Mouse (Mus musculus) gastrocnemius, postnatal 14 days (tissue): ENCODE results near the gene S100a3. TPM values are rescaled to one million over a fixed set of nuclear protein-coding genes. Genes with fewer than 3 reads are reported as not detected.

ENCODE experiments used
- DNase-seq: peaks from one replicate; pipeline ENCODE4 v3.0.0; 2021; ENCODE audit warnings: mixed read lengths
- intact Hi-C: fragments of 180-260 bp; cut with DNase I; formaldehyde crosslinking; loops from one replicate; pipeline ENCODE4 v1.15.1; 2025; ENCODE audit warnings: low total_unique reads
- total RNA-seq, 2 experiments: library from RNA; stranded (reverse); gene quantifications; 2 replicates each; pipeline ENCODE4 v1.2.3; 2021

S100a3 gene
- total RNA-seq, 2 experiments from 2014 or later, result 0.45 TPM; not detected in 1

GRCm38 (mm10) chr3:90598212-90598611 lies 37.8 kb downstream of the S100a3 start:
- no peak for DNase-seq
- intact Hi-C loops, result no loop called here

- intact Hi-C loops, result no loop called here
- no peak for DNase-seq
These were observed 39.0 kb downstream of the S100a3 start for GRCm38 (mm10) chr3:90599401-90599800.

- intact Hi-C loops, result no loop called here
- no peak for DNase-seq
These were observed 39.7 kb downstream of the S100a3 start for GRCm38 (mm10) chr3:90600036-90600435.

DNA sequence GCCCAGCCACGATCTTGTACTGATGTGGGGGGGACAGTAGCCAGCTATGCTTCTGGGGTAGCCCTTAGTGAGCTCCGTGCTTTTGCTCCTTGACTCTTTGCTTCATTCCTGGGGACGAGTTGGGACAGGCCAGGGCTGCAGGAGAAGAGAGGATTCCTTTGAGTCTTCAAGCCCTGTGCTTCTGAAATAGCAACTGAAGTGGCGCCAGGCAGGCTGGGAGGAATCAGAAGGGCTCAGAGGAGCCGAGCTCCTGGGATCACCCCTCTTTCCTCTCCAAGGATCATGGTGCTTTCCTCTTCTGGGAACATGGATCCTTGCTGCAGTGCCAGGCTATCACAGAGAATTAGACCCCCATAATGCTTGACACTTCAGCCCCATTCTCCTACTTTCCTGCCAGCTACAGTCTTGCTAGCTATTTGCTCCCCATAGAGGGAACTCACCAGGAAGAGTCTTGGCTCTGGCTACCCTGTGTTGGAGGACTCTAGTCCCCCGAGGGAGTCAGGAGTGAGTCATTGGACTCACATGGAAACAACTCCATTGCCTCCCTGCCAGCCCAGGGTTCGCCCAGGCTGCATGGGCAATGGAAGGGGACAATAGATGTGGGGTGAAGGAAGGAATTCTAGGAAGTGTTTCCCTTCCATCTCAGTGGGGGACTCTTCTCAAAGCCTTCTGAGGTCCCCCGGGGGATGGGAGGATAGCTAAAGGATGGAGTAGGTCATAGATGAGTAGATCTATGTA lies 40.2 kb downstream of the S100a3 start:
- DNase-seq, result peak; percentile 62
- intact Hi-C loops, result no loop called here

GRCm38 (mm10) chr3:90601486-90602110 lies 41.2 kb downstream of the S100a3 start, which contains the start of gene Gm42674:
Gene Gm42674 (plus strand): TSS chr3:90601904.
- DNase-seq, result no peak
- intact Hi-C loops, result no loop called here

DNA sequence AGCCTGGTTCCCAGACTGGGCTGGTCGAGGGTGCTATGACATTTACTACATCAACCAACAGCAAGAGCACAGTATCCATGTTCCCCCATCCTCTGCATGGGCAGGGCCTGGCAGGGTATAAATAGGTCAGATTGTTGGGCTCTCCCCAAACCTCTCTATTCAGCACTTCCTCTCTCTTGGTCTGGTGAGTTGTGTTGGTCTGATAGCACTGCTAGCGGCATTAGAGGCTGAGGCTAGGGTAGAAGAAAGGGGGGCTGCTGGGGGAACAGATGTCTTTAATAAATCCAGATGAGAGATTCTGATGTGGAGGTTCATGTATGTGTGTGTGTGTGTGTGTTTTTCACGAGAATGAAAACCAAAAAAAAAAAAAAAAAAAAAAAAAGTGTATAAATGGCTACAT lies 43.2 kb downstream of the S100a3 start, which contains the start of gene S100a4:
Gene S100a4, plus strand, starts transcription at position 149 of the 400 bp plus-strand sequence.
- no peak for DNase-seq
- intact Hi-C loops, result no loop called here

DNA sequence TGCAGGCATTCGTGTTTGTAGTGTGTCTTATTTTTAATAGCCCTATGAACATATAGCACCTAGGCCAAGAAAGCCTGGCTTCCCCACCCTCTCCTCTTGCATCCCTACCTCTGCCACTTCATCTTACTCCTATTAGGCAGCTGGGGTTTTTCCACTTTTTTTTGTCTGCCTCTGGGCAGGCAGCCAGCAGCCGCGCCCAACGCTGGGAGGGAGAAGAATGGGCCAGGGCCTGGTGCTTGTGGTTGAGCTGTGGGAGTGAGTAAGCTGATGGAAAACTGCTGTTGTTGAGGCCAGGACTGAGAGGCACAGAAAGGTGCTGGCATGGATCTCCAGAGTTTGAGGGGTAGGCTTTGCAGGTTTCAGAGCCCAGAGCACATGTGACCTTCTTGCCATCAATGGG lies 44.0 kb downstream of the S100a3 start:
- intact Hi-C loops, result no loop called here
- peak; percentile 82 for DNase-seq

DNA sequence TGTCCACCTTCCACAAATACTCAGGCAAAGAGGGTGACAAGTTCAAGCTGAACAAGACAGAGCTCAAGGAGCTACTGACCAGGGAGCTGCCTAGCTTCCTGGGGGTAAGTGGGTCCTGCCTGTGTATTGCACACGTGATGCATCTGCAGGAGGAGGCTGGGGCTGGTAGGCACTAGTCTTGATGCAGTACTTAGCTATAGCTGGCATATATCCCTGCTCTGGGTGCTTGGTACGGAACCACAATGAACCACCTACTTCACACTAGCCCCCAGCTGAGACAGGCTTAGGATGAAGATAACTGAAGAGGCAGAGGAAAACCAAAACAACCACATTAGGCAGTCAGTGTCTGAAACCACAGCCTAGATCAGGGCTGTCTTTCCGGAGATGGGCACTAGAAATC lies 44.7 kb downstream of the S100a3 start:
- intact Hi-C loops, result no loop called here
- DNase-seq, result no peak

GRCm38 (mm10) chr3:90605736-90606135 lies 45.4 kb downstream of the S100a3 start:
- DNase-seq, result no peak
- intact Hi-C loops, result no loop called here

DNA sequence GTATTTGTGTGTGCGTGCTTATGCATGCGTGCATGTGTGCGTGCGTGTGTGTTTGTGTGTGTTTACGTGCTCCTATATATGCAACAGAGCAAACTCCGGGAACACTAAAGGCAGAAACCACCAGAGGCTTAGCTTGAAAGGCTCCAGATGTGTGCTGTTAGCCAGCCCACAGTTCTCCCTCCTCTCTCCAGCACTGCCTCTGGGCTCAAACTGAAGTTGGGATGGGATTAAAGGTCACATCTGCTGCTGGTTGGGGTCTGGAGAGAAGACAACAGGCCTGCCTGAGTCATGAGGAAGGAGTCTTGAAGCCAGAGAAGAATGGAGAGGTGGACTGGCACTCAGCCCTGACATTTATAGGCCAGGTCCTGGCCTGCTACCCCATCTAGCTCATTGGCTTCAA lies 45.8 kb downstream of the S100a3 start:
- no peak for DNase-seq
- intact Hi-C loops, result no loop called here

GRCm38 (mm10) chr3:90607361-90607760 lies 47.0 kb downstream of the S100a3 start:
- DNase-seq, result no peak
- intact Hi-C loops, result no loop called here

DNA sequence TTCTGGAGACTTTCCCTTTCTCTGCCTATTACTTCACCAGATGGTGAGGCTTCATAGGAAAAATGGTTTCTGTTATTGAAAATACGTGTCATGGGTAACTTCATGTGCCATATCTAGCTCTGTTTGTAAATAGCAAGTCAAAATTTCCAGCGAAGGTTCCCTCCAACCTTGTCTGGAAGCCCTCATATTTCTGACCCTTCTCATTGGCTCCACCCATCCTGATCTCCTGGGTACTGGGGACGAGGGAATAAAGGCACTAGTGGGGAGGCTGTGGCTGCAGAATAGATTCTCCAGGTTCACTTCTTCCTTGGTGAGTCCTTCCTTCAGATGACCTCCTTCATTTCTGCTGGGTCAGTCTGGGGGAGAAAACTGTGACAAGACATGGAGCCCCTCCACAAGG lies 47.8 kb downstream of the S100a3 start, which contains the start of gene S100a5:
Gene S100a5, plus strand, starts transcription at position 301 of the 400 bp plus-strand sequence.
- no peak for DNase-seq
- intact Hi-C loops, result no loop called here

- DNase-seq, result no peak
- intact Hi-C loops, result no loop called here
These were observed 48.7 kb downstream of the S100a3 start for GRCm38 (mm10) chr3:90609102-90609501.

DNA sequence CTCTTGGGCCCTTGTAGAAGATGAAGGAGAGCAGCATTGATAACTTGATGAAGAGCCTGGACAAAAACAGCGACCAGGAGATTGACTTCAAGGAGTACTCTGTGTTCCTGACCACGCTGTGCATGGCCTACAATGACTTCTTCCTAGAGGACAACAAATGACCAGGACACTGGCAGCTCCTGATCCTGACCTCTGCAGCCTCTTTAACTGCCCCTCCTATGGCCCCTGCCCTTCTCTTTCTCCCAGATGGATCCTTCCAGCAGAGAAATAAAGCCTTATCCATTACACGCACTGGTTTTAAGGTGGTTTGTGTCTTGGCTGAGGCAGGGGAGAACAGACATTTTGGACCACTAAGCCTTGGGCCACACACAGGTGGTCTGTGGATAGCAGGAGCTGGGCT lies 51.1 kb downstream of the S100a3 start:
- intact Hi-C loops, result no loop called here
- DNase-seq, result no peak

DNA sequence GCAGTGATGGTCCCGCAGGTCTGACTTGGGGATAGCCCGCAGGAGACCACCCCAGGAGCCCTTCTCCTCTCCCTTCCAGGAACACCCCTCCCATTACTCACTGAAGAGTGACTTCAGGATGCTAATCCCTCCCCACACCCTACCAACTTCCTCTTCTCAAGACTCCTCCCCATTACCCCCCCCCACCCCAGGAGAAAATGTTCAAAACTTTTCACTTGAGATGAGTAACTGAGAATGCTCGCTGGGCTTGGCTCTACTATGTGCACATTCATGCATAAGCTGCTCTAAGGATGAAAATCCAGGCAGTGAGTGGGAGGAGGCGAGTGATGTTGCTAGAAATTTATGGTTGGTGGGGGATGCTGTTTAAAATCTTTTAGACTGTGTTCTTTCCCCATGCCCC lies 51.7 kb downstream of the S100a3 start:
- intact Hi-C loops, result no loop called here
- DNase-seq, result no peak

- peak; percentile 83 for DNase-seq
- intact Hi-C loops, result no loop called here
These were observed 52.4 kb downstream of the S100a3 start, which contains the start of gene S100a6 for GRCm38 (mm10) chr3:90612728-90613291. Gene S100a6 (plus strand): TSS chr3:90612882.

- no peak for DNase-seq
- intact Hi-C loops, result no loop called here
These were observed 53.2 kb downstream of the S100a3 start for GRCm38 (mm10) chr3:90613461-90614147.

- intact Hi-C loops, result no loop called here
- no peak for DNase-seq
These were observed 53.8 kb downstream of the S100a3 start for GRCm38 (mm10) chr3:90614148-90614530.

- no peak for DNase-seq
- intact Hi-C loops, result loop anchor here (5.0 kb wide), 2 partner anchors 32 to 87 kb away; partner anchors contain the start of gene S100a14
These were observed 54.4 kb downstream of the S100a3 start for GRCm38 (mm10) chr3:90614611-90615251.
